Mouse (Mus musculus) frontal cortex, postnatal 25 days (tissue): ENCODE results near the gene Tnpo3.
"Not testable (repeated sequence)": the region's sequence is repeated elsewhere in the genome, so short reads cannot be mapped to it uniquely, and the experiment has no call there.

Experiments
- DNase-seq, 2 experiments: peaks; one replicate each; pipeline ENCODE4 v3.0.0; 2022; ENCODE audit warnings: low spot score in 2 of 2

The Tnpo3 gene

GRCm38 (mm10) chr6:29620840-29621543 is 11.3 kb upstream of the Tnpo3 start:
- no peak for DNase-seq

- no peak for DNase-seq
These were observed 10.5 kb upstream of the Tnpo3 start for GRCm38 (mm10) chr6:29620176-29620575.

DNA sequence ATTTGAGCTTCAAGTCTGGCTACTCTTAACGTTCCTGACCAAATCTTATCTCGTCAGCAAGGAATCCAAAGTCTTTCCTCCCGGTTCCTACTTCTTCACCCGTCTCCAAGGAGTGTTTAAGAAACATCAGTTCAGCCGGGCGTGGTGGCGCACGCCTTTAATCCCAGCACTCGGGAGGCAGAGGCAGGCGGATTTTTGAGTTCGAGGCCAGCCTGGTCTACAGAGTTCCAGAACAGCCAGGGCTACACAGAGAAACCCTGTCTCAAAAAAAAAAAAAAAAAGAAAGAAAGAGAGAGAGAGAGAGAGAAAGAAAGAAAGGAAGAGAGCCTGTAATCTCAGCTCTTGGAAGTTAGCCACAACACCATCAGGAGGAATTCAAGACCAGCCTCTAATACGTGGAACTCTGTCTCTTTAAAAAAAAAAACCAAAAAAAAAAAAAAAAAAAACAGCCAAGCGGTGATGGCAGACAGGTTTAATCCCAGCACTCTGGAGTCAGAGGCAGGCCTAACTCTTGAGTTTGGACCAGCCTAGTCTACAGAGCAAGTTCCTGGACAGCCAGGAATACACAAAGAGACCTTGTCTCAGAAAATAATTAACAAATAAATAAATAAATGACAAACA is 443 bp upstream of the Tnpo3 start:
- DNase-seq = not testable (repeated sequence)

DNA sequence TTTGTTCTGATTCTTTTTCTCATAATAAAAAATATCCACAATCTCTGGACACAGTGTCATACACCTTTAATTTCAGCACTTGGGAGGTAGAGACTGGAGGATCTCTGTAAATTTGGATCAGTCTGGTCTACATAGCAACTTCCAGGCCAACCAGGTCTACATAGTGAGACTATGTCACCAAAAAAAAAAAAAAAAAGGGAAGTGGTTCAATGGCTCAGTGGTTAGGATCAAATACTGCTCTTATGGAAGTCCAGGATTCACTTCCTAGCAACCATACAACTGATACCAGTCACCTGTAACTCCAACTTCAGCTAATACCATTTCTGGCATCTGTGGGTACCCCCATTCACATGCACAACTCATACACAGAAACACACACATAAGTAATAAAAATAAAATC is 9.5 kb downstream of the Tnpo3 start:
- no peak for DNase-seq

GRCm38 (mm10) chr6:29595656-29596055 is 14.0 kb downstream of the Tnpo3 start:
- DNase-seq = no peak

GRCm38 (mm10) chr6:29581202-29581601 is 28.5 kb downstream of the Tnpo3 start:
- DNase-seq = no peak

DNA sequence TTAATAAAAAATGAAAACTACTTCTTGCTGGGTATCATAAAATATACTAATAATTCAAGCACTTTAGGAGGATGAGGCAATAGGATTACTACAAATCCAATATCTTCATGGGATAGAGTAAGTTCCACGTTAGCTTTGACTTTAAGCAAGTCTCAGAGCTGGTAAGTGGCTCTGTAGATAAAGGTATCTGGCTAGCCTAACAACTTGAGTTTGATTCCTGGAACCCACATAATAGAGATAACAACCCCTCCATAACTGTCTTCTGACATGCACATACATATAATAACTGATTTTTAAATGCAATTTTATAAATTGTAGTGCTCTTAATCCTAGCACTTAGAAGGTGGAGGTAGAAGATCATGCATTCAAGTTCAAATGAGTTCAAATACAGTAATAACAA is 28.9 kb downstream of the Tnpo3 start:
- no peak for DNase-seq

- not testable (repeated sequence) for DNase-seq
These were observed 33.3 kb downstream of the Tnpo3 start for GRCm38 (mm10) chr6:29576388-29576787.

GRCm38 (mm10) chr6:29557112-29557511 is 52.6 kb downstream of the Tnpo3 start:
- DNase-seq = no peak

DNA sequence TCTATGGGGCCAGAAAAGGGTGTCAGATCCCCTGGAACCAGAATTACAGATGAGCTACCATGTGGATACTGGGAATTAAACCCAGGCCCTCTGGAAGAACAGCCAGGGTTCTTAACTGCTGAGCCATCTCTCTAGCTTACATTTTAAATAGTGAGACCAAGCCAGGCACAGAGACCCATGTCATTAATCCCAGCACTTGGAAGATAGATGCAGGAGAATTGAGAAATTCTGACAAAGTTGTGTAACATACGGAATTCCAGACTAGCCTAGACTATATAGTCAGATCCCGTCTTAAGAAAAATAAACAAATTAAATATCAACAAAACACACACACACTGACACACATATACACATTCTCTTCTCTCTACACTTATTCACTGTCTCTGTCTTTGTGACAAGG is 57.2 kb downstream of the Tnpo3 start:
- DNase-seq = no peak

DNA sequence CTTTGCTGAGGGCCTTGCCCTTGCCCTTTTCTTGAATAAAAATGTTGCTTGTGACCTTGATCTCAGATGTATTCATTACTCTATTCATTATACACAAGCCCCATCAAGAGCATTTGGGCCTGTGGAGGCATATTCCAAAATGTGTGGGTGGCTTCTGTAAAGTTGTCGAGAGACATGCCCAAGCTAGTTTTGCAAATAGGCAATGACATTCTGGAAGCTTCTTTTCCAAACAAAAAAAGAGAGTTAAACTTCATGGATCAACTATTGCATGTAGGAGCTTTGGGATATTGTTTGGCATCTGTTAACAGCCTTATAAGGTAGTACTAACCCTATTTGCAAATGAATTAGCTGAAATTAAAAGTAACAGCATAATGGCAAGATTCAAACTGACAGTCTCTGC is 61.6 kb downstream of the Tnpo3 start:
- no peak for DNase-seq

- DNase-seq = no peak
These were observed 62.1 kb downstream of the Tnpo3 start for GRCm38 (mm10) chr6:29547582-29547981.

GRCm38 (mm10) chr6:29545611-29546010 is 64.1 kb downstream of the Tnpo3 start:
- DNase-seq = no peak

DNA sequence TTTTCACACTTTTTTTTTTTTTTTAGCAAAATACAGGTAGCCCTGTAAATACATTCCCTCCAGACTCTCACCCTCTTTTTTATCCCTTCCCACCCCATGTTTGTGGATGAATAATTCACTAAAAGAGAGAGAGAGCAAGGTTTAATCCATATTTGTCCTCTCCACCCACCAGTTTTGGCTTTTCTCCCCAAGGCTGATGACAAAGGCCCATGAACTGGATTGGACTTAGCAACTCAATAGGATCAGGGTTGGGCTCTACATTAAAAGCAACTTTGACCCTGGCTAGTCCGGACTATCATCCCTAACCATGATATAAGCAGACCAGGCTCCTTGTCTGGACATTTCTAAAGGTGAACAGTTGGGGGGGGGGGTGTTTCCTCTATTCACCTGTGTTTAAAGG is 68.7 kb downstream of the Tnpo3 start:
- DNase-seq = no peak

DNA sequence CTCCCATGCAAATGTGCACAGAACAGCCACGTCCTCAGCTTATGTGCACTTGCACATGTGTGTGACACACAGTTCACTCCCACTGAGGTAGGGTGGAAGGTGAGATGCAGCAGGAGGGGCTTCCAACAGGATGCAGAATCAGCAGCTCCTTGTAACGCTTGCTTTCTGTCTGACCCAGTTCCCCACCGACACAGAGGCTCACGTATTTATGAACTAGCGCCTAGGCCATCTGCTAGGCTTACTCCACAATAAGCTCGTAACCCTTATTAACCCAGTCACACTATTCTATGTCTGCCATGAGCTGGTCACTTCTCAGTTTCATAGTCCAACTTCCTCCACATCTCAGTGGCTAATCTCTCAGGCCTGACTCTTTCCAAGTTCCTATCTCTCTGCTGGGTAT is 69.5 kb downstream of the Tnpo3 start:
- no peak for DNase-seq

- no peak for DNase-seq
These were observed 70.2 kb downstream of the Tnpo3 start for GRCm38 (mm10) chr6:29539502-29539901.

DNA sequence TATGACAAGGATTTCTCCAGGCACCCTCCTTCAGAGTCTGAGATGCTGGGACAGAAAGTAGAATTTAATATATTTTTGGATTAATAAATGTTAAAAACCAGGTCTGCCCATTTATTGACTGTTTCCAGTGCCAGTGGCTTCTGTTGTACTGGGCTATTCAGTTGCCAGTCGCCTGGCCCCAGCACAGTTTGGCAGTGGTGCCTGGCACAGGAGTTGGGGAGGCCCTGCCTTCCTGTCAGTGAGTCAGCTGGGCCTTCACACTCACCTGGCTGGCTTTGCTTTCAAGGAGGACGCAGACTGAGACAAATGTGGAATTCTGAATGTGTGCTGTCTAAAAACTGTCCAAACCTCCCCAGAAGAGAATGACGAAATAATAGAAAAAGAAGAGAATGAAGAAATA is 72.5 kb downstream of the Tnpo3 start:
- no peak for DNase-seq

- no peak for DNase-seq
These were observed 73.0 kb downstream of the Tnpo3 start for GRCm38 (mm10) chr6:29536651-29537193.

GRCm38 (mm10) chr6:29535316-29535715 is 74.4 kb downstream of the Tnpo3 start:
- no peak for DNase-seq

DNA sequence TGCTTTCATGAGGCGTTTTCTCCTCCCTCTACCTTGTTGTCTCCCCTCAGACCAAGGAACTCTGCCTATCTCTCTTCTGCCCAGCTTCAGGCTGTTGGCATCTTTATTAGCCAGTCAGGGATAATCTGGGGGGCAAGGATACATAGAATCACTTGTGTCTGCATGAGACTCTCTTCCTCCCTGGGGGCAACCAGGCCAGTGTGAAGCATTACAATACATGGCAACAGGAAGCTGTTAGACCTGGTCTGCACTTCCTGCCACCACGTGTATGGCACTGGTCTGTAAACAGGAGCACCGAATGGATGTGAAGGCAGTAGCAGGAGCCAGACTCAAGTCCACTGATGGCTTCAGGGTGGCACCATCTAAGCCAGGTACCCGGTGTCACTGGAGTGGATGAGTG is 79.6 kb downstream of the Tnpo3 start:
- DNase-seq = no peak

DNA sequence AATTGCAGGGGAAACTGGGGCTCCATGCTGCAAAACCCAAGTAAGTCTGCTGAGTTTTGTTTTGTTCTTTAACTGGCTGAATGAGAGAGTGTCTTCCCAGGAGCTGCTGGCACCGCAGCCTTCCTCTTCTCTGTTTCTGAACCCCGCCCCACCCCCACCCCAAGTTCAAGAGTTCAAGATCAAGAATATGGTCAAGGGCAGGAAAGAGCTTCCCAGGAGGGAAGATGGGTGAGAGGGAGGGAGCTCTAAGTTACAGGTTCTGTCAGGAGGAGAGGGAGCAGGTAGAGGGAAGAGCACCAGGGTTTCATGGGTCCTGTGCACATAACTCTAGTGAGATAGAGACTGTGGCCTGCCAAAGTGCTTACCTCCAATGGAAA is 80.3 kb downstream of the Tnpo3 start:
- no peak for DNase-seq

DNA sequence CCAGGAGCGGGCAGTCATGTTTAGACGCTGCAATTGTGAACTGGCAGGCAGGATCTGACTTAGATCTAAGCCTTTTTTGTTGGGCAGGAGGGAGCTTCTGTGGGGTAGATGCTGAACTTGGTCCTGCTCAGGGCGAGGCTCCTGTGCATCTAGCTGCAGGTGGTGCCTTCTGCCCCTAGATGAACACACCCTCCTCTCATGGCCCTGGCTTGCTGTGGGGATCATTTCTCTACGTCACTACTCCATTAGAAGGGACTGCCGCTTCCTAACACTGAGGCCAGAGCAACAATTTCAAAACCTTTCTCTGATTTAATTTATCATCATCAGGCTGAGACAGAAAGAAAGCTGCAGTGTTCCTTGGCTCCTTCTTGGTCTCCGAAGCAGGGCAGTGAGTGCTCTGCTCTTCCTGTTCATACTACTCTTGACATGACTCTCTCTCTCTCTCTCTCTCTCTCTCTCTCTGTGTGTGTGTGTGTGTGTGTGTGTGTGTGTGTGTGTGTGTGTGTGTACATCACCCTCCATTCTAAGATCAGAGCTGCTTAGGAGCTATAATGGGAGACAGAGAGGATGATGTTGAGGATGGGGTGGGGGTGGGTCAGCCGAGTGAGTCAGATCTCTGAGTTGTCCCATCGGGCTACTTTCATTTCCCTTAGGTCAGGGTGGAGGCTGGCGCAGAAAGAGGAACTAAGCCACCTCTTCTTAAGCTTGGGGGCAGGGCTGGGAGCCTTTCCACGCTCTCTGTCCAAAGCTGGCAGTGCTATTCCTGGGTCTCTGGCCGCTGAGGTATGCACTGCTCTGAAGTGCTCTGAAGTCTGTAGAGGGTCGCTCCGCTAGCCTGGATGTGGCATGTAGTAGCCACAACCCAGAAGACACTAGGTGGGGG is 80.9 kb downstream of the Tnpo3 start:
- no peak for DNase-seq

DNA sequence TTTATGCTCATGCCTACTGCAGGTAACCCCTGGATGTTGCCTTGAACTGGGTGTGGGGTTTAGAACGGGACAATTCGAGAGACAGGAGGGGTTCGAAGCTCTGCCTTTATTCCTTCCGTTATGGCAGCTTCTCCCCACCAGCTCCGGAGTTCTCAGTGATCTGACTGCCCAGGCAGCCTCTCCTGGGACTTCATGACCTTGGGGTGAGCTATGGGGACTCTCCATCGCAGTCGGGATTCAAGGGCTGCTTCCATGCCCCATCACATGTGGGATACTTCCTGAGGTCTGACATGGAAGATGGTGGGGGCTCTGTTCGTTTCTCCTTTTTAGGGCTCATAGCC is 81.6 kb downstream of the Tnpo3 start:
- no peak for DNase-seq
